Comparison of ENCODE assay signal across 14 mouse cellular contexts in genomic region chr16:21664633-21665363, GRCm38 (mm10). TPM values are rescaled to one million over a fixed set of nuclear protein-coding genes. Genes with fewer than 3 reads are reported as not detected.
A peak's percentile ranks its signal among the peaks of the same experiment; 100 is the strongest.
DNase-seq lines count a peak whose midpoint lies in the region; ATAC-seq lines count a peak whose summit lies in the region.
"Had no signal": no experiment of that assay in that cellular context is flagged by ENCODE, and none has a peak within 500 bp of the region (broad histone marks: within the 10 kb centered on the region; RNA-seq: fewer than 3 reads in every experiment).

No protein-coding gene starts in this region.

- H3K9ac ChIP-seq in heart, embryonic 13.5 days: peak overlapping the region; percentile 6; the same call in 1 of the 2 replicates
- 0 out of 2 replicates have a peak overlapping the region, but pooled peaks have one; percentile 12 for H3K9ac ChIP-seq in forebrain, embryonic 12.5 days
- H3K9ac ChIP-seq: liver, embryonic 15.5 days had no signal

- H3K27me3 ChIP-seq in heart, embryonic 13.5 days (replicated peaks): peaks cover 15% of the 10 kb centered on the region
- H3K27me3 ChIP-seq in heart, embryonic 10.5 days (ENCODE audit: insufficient read depth, poor library complexity, severe bottlenecking): peaks cover 19% of the 10 kb centered on the region; the same call in 1 of the 2 replicates
- no peaks in the 10 kb centered on the region for H3K27me3 ChIP-seq in forebrain, embryonic 12.5 days
- H3K27me3 ChIP-seq: liver, embryonic 15.5 days; Patski had no signal

- H3K4me2 ChIP-seq in heart, embryonic 13.5 days: no peak overlapping the region
- peak overlapping the region; percentile 43 for H3K4me2 ChIP-seq in forebrain, embryonic 12.5 days
- H3K4me2 ChIP-seq: liver, embryonic 15.5 days had no signal

- no peak for DNase-seq in heart, embryonic 10.5 days (ENCODE audit: low spot score)
- DNase-seq in mesoderm, embryonic 11.5 days (ENCODE audit: low read depth, low spot score): peak; percentile 48
- DNase-seq in retina, embryonic 14.5 days (ENCODE audit: low spot score): peak; percentile 57
- DNase-seq in lung, adult 18-20 months: no peak
- no peak for DNase-seq in urinary bladder, postnatal 36 days (ENCODE audit: low spot score in 2 of 2)
- DNase-seq: gastrocnemius, postnatal 25 days; heart, postnatal 36 days; kidney, postnatal 14 days had no signal

- no peak overlapping the region for H3K27ac ChIP-seq in heart, embryonic 13.5 days (replicated peaks)
- no peak overlapping the region for H3K27ac ChIP-seq in heart, embryonic 10.5 days
- peak overlapping the region; percentile 83 for H3K27ac ChIP-seq in forebrain, embryonic 12.5 days
- H3K27ac ChIP-seq: liver, embryonic 15.5 days had no signal

- no peak overlapping the region for H3K4me3 ChIP-seq in heart, embryonic 13.5 days
- no peak overlapping the region for H3K4me3 ChIP-seq in heart, embryonic 10.5 days
- no peak overlapping the region for H3K4me3 ChIP-seq in forebrain, embryonic 12.5 days (replicated peaks)
- H3K4me3 ChIP-seq: liver, embryonic 15.5 days; megakaryocyte, embryonic 14.5 days had no signal

- peaks cover 3% of the 10 kb centered on the region; the same call in 1 of the 2 replicates for H3K9me3 ChIP-seq in heart, embryonic 13.5 days
- no peaks in the 10 kb centered on the region; the same call in 1 of the 2 replicates for H3K9me3 ChIP-seq in heart, embryonic 10.5 days
- H3K9me3 ChIP-seq in forebrain, embryonic 12.5 days: peaks cover 4% of the 10 kb centered on the region
- H3K9me3 ChIP-seq: liver, embryonic 15.5 days had no signal

- peaks cover 18% of the 10 kb centered on the region for H3K4me1 ChIP-seq in heart, embryonic 13.5 days
- peaks cover 4% of the 10 kb centered on the region; the same call in 1 of the 2 replicates for H3K4me1 ChIP-seq in heart, embryonic 10.5 days
- H3K4me1 ChIP-seq in forebrain, embryonic 12.5 days: peaks cover 41% of the 10 kb centered on the region
- H3K4me1 ChIP-seq: liver, embryonic 15.5 days had no signal

- ATAC-seq in heart, embryonic 13.5 days (ENCODE audit: extremely low read depth, insufficient number of reproducible peaks, low FRiP score, low TSS enrichment): no peak
- ATAC-seq in forebrain, embryonic 12.5 days (ENCODE audit: low FRiP score): peak; percentile 89
- ATAC-seq in erythroblast, adult 5-6 weeks (replicated peaks; ENCODE audit: low FRiP score, poor library complexity, severe bottlenecking): no peak
- ATAC-seq: Patski had no signal

- peaks cover 14% of the 10 kb centered on the region for H3K36me3 ChIP-seq in heart, embryonic 13.5 days
- H3K36me3 ChIP-seq in heart, embryonic 10.5 days: 0 out of 2 replicates have a peak, but pooled peaks cover 5% of the 10 kb centered on the region
- no peaks in the 10 kb centered on the region for H3K36me3 ChIP-seq in forebrain, embryonic 12.5 days (replicated peaks)
- H3K36me3 ChIP-seq: liver, embryonic 15.5 days had no signal

- WGBS in heart, embryonic 13.5 days: 39% methylated on average over 18 of the region's 18 CpGs
- WGBS in heart, embryonic 10.5 days: 18% methylated on average over 18 of the region's 18 CpGs
- 2% methylated on average over 18 of the region's 18 CpGs for WGBS in forebrain, embryonic 12.5 days

RNA-seq across cellular contexts. Expression of gene 2510009E07Rik, which starts 29.7 kb away (rescaled TPM):
- 19.3 and 19.5 TPM in 2 replicates for polyA plus RNA-seq in heart, embryonic 13.5 days (2015; fragmentation: Nextera tagmentation; extraction: Ambion mirVana)
- 14.5 and 19.7 TPM in 2 replicates for polyA plus RNA-seq in heart, embryonic 10.5 days (2016; fragmentation: Nextera tagmentation; extraction: Ambion mirVana)
- 54.1 and 54.7 TPM in 2 replicates for polyA plus RNA-seq in forebrain, embryonic 12.5 days (2016; fragmentation: Nextera tagmentation; extraction: Ambion mirVana)
- total RNA-seq in erythroblast, adult 5-6 weeks (2015; ENCODE audit: low replicate concordance): 0.63 and 1.3 TPM in 2 replicates
- total RNA-seq in erythroblast, adult 5-6 weeks (2017; ENCODE audit: low replicate concordance): 0.56 and 1.1 TPM in 2 replicates

Comparison
In these comparisons a context has a peak if more than half of its experiments do, and no peak if none do; other contexts are left out.
1. DNase-seq: peak in mesoderm, embryonic 11.5 days (single experiment) and retina, embryonic 14.5 days (single experiment); none in heart, embryonic 10.5 days (single experiment), lung, adult 18-20 months (0 of 2) and urinary bladder, postnatal 36 days (0 of 2).